Mouse (Mus musculus) thymus, postnatal 0 days (tissue): Measurements from ENCODE around the gene Trip6. TPM values are rescaled to one million over a fixed set of nuclear protein-coding genes. Genes with fewer than 3 reads are reported as not detected.

Experiments
- DNase-seq: peaks from one replicate; pipeline ENCODE4 v3.0.0-alpha.2; 2015; ENCODE audit warnings: low spot score
- polyA plus RNA-seq: library from polyadenylated mRNA; unstranded; fragments of >200 nt; fragmentation: Nextera tagmentation; extraction: Ambion mirVana; gene quantifications from 2 replicates; pipeline ENCODE4 v1.2.1, GENCODE M21; 2015

Trip6 gene
- polyA plus RNA-seq, 1 experiment from 2014 or later: 17.4 TPM

DNA sequence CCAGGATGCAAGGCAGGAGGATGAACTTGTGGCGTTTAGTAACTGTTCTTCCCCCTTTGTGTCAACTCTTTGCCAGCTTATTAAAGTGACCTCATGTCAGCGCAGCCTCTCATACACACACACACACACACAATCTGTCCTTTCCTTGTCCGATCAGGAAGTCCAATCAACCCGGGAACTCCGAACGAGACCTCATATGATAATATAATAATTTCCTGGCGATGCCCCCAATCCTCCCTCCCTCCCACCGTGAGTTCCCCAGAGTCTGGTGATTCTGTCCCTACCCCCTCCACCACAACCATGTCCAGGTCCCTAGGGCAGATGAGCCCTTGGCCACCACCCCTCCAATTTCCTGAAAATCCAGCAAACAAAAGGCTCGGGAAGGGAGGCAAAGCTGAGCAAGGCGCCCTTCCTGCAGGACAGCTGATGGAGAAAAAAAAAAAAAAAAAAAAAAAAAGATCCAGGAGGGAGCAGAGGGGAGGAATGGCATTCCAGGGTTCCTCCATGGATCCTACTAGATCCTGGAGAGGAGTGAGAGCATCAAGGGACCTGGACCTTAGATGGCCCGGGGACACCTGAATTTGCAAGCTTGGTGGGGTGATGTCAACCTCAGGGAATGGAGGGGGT lies 24.6 kb upstream of the Trip6 start:
- no peak for DNase-seq

DNA sequence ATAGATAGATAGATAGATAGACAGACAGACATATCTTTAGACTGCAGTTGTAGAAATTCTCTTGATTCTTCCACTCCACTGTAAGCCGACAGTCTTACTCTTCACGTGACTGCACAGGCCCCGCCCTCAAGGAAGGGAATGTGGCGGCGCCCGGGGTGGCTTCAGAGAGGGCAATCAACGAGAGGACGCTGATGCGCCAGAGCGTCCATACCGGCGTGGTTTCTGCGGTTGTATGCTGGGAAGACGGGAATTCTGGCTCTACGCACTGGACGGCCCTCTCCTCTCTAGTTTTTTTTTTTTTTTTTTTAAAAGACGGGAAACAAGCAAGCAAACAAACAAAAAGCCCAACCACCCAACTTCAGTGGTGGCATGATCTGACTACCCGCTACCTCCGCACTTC lies 24.1 kb upstream of the Trip6 start:
- DNase-seq: peak; percentile 73

DNA sequence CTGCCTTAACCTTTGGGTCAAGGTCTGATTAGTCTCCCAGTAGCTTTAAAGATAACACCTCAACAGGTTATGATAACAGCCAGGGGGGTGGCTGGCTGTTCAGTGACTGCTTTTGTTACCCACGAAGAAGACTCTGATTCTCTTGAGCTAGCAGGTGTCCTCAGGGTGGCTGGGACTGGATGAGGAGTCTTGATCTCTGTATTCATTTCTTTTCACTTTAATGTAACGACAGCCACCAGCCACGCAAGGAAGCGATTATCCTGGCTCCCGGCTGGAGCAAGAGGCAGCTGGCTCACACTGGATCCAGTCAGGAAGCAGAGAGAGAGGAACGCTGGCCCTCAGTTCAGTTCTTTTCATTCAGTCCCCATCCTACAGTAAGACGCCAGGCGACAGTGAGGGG lies 23.0 kb upstream of the Trip6 start:
- no peak for DNase-seq

DNA sequence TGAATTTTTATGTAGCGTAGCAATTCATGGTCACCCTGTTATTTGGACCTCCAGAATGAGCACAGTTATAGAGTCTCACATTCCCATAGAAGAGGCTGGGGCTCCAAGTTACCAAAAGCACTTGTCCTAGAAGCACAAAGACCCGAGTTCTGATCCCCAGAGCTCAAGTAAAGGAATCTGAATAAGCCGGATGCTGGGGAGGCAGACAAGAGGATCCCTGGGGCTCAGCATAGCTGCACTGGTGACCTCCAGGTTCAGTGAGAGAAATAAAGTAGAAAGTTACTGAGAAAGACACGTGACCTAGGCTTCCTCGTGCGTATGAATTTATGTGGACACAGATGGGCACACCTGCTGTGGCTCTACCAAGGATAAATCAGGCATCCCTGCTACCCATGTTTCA lies 20.9 kb upstream of the Trip6 start:
- DNase-seq: no peak

DNA sequence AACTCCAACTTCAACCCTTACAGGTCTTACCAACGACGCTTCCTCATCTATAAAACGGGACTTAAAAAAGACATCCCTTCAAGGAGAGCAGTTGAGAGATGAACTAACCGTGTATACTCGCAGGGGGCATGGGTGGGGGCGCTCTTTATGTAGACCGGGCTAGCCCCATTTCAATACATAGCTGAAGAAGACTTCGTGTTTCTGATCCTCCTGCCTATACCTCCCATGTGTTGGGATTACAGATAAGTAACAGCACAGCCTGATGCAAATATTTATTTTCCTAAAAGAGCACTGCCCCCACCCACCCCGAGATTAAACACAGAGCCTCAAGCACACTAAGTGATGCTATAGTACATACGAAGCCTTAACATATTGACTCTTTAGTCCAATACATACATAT lies 20.1 kb upstream of the Trip6 start:
- DNase-seq: no peak

DNA sequence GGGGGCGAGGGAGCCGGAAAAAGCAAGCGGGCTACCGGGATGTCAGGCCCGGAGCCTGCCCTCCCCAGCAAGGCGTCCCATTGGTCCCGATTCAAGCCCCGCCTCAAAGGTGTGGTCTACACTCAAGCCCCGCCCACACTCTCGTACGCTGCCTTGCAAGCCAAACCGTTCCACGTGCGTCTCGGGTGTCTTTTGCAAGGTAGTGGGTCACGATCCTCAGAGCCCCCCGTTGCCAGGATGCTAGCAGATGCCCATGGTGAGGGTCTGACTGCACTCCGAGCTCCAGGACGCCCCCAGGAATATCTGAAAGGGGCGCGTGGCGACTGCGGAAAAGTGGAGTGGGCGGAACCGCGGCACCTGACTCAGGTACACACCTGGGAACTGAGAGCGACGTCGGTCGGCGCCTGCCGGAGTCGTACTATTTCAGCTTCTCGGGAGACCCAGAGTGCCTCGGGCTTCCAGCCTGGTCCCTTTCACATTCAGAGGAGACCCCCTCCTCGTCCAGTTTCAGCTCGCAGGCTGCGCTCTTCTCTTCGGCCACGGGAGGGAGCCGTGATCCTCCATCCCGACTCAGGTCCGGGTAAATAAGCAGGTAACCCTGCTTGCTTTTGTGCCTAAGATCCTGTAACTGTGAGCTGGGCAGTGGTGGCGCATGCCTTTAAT lies 19.4 kb upstream of the Trip6 start, which contains the start of gene Slc12a9:
TSS of gene Slc12a9 (minus strand) at position 86 of the 663 bp plus-strand sequence.
- peak; percentile 95 for DNase-seq

DNA sequence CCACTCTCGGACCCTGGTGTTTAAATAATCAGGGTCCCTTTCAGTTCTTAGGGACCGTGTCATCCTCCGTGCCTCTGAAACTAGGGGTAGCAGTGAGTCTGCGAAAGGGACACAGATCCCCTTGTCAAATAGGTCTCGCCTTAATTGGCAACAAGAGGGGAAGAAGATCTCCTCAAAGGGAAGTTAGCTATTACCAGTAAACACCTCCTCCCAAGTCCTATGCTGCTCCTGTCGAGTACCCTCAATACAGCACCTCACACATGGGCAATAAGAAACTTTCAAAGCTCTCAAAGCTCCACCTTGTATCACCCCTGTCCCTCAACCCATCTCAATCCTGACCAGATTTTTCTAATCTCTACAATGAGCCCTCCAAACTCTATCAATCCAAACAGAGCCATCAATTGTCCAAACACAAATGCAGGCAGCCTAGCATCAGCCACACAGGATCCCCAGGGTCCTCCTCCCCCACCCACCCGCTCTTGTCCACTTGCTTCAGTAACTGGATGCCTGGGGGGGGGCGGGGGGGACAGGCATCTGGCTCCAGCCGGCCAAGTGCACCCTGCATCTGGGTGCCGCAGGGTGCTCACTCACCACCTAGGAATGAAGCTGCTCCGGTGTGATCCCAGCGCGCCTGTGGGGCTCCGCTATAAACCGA lies 18.8 kb upstream of the Trip6 start:
- no peak for DNase-seq

DNA sequence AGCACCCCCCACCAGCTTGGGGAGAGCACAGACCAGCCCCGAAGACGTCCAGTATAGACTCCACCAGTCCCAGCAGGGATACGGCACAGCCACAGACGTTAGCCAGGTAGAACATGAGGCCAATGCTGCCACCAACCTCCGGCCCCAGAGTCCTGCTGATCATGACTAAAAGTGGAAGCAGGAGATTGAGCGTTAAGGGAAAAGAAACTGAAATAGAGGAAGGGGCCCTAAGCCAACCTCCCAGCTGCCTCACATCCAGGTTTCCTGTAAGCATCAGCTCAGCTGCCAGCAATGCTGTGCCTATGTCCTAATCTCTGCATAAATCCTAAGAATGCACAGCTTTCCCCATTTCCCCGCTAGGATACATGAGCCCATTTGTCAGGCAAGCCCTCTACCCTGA lies 16.7 kb upstream of the Trip6 start:
- DNase-seq: no peak

DNA sequence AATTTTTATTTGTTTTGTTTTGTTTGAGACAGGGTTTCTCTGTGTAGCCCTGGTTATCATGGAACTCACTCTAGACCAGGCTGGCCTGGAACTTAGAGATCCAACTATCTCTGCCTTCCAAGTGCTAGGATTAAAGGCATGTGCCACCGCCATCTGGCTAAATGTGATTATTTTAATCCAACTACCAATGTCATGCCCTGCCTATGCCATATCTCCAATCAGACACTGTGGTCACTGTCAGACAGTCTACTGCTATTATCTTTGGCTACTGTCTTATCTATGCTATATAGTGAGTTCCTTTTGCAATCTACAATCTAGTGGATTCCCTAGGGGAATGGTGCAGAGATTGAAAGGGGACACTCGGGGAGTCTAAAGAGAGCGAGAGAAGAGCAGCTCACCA lies 6.8 kb upstream of the Trip6 start:
- no peak for DNase-seq

DNA sequence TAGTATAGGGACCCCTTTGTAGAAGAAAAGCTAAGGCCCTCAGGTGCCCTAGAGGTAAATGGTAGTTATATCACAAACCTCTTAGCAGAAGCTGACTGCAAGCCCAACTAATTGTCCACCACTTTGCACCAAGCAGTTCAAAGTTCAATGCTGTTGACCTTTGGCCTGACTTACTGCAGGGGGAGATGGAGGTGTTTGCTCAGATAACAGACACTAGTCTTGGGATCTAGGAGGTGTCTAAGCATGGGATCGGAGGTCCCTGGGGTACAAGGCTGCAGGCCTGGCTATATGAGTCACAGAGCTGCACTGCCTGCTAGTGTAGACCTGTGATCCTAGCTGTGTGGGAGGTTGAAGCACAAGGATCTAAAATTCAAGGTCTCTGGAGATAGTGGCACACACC lies 4.4 kb upstream of the Trip6 start:
- no peak for DNase-seq

DNA sequence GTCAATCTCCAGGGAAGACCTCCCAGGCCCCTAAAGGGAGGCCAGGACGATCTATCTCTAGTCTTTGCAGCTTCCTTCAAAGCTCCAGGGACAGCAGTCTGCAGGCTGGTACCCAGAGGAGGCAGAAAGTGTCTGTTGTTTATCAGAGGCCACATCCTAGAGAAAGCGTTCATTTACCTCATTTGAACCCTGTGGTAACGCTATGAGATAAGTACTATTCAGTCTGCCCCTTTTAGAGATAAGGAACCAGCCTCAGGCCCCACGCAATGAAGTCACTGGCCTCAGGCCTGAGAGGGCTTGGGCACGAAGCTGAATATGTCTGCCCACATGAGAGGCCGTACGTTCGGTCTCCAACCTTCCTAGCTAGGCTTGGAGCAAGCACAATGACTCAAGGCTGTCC lies 3.2 kb upstream of the Trip6 start:
- DNase-seq: no peak

DNA sequence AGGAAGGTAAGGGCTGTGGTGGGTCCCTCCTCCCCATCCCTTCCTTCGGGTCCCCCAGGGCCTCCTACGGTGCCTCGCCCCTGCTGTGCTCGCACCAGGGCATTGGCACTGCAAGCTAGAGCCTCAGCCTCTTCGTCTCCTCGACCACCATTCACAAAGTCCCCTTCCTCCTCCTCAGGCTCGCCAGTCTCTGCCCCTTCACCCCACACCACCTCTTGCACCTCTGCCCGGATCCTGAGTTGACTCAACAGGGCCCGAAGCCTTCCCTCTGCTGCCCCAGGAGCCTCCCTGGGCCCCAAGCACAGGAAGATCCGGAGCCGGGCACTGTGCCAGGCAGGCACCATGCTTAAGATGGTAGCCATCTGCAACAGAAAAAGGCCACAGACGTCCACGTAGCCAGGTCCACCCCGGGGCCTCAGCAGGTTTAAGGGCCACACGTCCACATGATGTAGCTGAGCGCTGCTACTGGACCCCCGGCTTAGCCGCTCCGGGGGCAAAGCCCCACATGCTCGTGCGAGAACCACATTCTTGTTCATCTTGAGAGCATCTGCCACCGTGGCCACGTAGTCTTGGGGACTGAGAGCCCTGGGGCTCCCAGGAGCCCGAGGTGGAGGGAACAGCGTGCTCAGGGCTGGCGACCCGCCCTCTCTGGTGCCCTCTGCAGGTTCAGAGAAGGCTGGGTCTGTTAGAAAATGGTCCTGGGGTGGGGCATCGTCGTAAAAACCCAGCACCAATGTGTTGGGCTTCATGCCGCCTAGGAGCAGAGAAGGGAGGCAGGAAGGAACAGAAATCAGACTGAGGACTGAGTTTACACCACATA lies 1.1 kb upstream of the Trip6 start:
- peak; percentile 27 for DNase-seq

DNA sequence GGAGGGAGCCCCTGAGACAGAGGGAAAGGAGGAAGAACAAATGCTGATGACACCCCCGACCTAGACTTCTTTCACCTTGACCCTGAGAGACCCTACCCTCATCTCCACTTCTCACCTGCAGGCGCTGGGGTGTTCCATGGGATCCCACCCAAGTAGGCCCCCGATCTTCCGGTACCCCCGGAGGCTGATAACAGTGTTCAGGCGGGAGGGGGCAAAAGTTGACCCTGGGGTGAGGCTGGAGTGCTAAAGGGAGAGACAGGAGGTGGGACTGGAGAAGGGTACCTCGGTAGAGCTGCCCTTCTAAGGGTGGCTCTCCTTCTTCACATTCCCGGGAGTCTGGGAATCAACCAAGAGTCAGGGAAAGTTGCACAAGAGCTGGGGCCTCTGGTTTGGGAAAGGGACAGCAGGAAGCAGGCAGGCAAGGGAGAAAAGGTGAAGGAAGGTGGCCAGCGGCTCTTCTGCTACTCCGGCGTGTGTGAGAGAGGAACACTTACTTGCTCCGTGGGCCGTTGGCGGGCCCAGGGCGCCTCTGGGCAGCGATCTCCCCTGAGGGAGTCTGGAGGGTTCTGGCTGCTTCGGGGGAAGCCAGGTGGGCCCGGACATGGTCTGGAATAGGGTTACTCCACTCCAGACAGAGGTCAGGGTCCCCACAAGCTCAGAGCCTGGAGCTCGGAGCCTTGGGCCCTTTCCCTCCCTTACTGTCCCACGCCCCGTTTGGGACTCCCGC lies 575 bp downstream of the Trip6 start:
- no peak for DNase-seq

DNA sequence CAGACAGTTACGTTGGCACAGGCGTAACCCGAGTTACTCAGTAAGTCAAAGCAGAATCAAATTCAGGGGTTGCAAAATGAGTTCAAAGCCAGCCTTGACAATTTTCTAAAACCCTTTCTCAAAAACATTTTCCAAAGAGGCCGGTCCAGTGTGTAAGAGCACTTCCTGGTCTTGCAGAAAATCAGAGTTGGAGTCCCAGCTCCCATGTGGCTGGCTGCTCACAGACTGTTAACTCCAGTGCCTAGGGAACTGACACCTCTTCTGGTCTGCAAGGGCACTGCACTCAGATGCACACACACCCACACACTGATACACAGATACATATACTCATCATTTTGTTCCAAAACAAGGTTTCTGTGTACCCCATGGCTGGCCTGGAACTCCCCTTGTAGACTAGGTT lies 5.8 kb downstream of the Trip6 start:
- no peak for DNase-seq

DNA sequence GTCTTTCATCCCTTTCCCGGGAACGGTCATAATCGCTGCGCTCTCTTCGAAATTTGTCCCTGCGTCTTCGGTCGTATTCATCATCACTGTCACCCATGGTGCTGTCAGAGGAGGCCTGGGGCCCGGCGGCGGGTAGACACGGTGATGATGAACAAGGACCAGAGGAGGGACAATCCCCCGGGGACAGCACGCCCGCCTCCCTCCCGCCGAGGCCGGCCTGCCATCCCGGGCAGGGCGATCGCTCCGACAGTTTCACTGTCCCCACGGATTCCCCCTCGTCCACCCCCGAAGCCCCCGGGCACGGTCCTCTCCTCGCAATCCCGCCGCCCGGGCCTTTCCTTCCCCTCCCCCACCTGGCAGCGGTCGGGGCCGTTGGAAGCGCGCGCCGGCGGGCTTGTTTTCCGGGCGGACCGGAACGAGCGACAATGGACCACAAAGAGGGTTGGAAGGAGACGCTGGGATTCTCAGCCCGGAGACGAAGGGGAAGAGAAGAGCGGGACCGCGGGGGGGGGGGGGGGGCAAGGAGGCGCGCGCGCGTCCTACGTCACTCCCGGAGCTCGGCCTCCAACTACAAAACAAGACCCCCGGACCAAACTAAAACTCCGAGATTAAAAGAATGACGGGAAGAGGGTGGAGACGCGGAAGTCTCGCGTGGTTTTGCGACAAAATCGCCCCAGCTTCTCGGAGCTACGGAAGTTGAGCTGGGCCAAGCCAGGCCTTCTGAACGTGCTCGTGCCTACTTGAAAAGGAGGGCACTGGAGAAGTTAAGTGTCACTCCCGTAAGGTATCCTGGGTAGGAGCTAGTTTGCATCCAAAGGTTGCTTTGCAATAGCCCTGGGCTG lies 6.9 kb downstream of the Trip6 start, which contains the start of gene Srrt:
TSS of gene Srrt (minus strand) at position 604 of the 842 bp plus-strand sequence.
- DNase-seq: peak; percentile 96

DNA sequence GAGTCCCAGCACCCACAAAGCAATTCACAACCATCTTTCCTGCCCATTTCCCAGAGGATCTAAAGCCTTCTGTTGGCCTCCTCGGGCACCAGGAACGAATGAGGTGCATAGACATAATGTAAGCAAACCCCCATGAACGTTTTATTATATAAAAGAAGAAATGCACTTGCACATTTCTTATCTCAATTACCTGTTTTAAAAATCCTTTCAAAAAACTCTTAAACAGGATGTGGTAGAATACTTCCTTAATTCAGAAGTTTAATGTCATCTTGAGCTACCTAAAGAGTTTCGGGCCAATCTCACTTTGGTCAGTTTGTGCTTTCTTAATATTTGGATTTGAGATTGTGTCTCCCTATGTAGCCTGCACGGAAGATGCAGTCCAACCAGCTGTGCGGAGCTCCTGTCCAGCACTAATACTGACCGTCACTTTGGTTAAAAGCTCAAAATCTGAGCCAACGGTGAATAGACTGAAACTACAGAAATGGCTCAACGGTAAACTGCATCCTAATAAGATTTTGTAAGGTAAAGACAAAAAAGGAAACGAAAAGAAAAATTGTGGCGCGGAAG lies 7.7 kb downstream of the Trip6 start:
- DNase-seq: no peak

DNA sequence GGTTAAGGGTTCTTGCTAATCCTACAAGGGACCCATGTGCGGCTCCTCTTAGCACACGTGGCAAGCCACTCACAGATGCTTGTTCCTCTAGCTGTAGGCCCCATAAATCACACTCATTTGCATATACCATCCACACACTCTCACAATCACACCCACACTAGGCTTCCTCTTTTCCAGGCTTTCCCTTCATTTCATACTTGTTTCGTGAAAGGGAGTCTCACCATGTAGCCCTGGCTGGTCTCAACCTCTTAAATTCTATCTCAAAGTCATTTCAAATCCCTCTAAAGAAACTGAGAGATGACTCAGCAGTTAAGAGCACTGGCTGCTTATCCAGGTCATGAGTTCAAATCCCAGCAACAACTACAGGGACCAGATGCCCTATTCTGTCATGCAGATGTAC lies 8.4 kb downstream of the Trip6 start:
- DNase-seq: no peak

DNA sequence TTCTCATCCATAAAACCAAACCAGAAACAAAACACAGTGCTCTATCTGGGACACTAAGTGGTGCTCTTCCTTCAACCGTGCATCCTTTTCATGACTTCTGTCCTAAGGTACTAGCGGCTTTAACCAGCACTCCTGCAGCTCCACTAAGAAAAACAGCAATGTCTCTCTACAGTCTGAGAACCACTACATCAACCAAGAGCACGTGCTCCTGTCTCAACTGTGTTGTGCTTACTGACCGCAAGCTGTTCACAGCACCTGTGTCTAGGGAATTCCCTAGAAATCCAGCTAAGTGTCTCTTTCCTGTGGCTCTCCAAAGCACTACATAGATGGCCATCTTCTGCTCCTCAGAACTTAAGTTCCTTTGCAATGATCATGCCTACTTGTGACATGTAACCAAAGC lies 9.4 kb downstream of the Trip6 start:
- DNase-seq: no peak

DNA sequence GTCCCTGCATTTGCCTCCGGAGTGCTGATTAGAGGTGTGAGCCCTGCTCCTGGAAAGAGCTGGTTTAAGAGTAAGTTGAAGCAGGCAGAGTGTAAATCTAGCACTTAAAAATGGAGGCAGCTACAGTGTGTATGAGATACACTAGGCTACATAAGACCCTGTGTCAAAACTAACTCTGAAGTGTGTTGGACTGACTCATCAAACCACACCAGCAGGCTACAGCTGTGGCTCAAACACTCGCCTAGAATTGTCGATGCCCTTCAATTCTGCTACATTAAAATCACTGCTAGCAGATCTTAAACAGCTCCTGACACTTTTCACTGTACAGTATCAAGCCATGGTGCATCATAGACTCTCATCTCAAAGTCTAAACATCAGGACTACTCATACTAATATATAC lies 10.0 kb downstream of the Trip6 start:
- no peak for DNase-seq

DNA sequence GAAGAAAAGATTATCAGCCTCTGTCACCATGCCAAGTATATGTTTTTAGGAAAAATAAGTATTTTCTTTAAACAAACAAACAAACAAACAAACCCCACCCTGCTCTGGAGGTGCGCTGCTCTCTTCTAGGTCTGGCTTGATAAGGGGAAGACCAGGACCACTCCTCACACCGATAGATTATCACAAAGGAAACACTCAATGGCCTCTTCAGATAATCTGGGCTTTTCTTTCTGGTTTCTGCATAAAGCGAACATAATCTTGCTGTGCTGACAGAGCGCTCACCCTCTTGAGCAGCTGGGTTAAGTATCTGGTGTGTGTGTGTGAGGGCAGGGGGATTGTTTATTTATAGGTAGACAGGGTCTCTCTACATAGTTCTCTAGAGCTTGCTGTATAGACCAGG lies 10.6 kb downstream of the Trip6 start:
- DNase-seq: no peak
